Mouse (Mus musculus) activated CD4-positive, CD25-positive, alpha-beta regulatory T cell, adult 4 months (primary cell): ENCODE data around the gene Abcb9. TPM values are rescaled to one million over a fixed set of nuclear protein-coding genes. Genes with fewer than 3 reads are reported as not detected.
"Not testable (repeated sequence)": the region's sequence is repeated elsewhere in the genome, so short reads cannot be mapped to it uniquely, and the experiment has no call there.

Experiments
- ATAC-seq: one replicate; pipeline ENCODE4 v1.8.0; 2017
- polyA plus RNA-seq, 2 experiments: library from polyadenylated mRNA; unstranded; fragments of 100-300 nt; shearing (Covaris generic); gene quantifications; one replicate each; pipeline ENCODE4 v1.2.1; 2017

Abcb9 gene
- polyA plus RNA-seq, 2 experiments from 2014 or later: 12.0 to 23.4 TPM

DNA sequence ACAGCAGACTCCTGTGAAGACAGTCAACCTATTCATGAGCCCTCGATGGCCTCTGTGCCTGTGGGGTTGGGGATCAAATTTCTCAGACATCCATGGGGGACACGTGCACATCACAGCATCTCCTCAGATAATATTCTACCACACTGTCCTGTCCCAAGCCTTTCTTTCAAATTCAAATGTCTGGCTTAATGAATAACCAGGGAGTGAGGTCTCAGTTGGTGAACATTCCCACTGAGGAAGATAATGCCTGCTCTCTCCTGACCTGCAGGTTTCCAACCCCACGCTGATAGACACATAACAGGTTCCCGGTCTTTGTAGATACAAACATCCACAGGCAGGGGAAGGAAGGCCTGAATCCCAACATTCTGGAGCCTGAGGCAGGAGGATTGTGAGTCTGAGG lies 38.6 kb downstream of the Abcb9 start:
- no peak for ATAC-seq

DNA sequence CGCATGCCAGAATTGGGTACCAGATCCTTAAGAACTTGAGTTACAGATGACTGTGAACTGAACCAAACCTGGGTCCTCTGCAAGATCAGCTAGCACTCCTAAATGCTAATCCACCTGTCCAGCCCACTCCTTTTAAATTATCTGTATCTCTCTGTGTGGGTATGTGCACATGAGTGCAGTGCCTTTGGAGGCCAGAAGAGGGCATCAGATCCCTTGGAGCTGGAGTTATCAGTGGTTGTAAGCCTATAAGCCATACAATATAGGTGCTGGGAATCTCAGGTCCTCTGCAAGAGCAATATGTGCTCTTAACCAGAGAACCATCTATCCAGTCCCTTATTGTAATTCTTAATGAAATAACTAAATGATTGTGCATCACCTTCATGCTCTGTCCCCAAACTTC lies 39.4 kb downstream of the Abcb9 start:
- no peak for ATAC-seq

DNA sequence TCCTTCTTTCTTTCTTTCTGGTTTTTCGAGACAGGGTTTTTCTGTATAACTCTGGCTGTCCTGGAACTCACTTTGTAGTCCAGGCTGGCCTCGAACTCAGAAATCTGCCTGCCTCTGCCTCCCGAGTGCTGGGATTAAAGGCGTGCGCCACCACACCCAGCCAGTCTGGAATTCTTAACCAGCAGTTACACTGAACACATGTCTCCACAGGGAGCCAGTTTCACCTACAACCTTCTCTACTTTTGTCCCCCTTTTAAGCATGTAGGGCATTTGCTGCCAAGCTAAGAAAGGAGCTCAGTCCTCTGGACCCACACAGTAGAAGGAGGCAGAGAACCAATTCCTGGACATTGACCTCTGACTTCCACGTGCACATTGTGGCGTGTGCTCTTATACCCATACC lies 43.0 kb downstream of the Abcb9 start:
- not testable (repeated sequence) for ATAC-seq

DNA sequence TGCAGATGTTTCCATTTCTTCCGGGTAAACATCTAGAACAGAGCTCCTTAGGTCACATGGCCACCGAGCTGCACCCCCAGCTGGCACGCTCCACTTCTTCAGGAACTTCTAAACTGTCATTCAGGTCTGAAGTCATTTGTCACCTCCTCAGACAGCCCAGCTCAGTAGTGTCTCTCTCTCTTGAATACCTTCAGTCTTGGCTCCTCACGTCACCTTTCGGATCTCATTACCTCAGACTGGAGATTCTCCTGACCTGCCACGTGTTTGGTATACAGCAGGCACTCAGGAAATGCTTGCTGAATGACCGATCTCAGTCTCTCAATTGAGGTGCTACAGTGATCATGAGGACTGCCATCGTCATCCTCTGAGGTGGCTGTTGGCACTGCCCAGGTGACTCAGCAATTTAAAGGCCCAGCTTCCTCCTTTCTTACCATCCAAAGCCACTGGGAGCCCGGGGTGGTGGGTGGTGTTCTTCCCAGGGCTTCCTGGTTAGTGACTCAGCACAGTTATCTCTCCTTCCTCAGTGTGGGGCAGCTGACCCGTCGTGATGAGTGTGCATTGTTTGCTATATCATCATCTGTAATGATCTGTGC lies 43.6 kb downstream of the Abcb9 start:
- no peak for ATAC-seq

DNA sequence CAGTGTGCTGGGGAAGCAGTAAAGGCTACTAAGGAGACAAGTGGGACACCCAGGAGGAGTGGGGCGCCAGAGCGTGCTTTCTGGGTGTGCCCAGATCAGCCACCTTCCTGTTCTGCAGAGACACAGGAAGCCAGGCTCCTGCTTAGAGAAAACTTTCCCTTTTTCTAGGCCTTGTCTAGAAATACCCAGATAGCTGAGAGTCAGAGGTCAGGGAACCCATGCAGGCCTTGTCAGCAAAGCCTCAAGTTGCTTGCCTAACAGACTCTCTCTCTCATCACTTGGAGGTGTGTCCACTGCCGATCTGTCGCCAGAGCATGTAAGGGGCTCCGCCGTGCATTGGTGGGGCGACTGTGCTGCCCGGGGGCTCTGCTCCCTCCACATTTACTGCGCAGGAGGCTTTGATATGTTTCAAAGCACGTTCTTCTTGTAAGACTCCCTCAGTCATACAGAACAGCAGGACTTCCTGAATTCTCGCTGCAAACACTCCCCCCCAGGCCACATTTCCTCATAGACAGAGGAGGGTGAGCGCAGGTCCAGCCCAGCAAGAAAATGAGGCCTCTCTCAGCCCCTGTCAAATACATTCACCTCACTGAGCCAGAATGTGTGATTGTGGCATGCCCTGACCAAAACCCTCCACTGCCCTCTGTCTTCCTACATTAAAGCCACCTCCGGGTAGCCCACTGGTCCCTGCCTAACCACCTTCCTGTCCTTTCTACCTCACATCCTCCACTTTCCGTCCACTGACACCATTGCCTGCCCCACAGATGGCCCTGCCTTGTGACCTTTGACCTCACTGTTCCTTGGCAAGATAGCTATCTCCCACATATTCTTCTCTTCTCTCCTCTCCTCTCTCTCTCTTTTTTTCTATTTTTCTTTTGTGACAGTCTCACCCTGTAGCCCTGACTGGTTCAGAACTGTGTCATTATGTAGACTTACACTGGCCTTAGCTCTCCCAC lies 45.2 kb downstream of the Abcb9 start:
- peak; percentile 86 for ATAC-seq

DNA sequence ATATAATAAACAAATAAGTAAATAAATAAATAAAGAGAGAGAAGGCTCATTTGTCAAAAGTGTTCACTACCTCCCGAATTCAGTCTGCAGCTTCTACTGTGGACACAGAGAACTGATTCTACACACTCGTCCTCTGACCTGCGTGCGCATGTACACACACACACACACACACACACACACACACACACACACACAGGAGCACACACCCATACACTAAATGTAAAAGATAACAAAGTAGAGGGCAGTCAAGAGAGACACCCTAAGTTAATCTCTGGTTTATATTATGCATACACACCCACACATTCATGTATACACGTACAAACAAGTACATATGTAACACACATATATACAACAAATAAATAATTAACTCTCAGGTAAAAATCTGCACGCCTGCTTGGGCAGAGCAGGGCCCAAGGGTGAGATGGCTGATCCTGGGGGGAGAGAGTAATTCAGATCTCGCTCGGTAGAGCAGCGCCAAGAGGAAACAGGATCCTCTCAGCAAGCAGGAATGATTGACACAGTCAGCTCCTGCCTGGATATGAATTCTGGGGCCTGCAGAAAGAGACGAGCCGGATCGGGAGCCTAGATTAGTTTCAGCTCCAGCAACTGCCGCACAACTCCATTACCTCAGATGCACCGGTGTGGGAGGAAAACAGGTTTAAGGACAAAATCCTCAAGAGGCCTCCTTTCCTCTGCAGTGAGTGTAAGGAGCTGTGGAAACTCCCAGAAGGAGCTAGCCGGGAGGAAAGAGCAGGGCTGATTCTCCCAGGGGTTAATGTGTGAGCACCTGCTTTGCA lies 46.2 kb downstream of the Abcb9 start:
- no peak for ATAC-seq

DNA sequence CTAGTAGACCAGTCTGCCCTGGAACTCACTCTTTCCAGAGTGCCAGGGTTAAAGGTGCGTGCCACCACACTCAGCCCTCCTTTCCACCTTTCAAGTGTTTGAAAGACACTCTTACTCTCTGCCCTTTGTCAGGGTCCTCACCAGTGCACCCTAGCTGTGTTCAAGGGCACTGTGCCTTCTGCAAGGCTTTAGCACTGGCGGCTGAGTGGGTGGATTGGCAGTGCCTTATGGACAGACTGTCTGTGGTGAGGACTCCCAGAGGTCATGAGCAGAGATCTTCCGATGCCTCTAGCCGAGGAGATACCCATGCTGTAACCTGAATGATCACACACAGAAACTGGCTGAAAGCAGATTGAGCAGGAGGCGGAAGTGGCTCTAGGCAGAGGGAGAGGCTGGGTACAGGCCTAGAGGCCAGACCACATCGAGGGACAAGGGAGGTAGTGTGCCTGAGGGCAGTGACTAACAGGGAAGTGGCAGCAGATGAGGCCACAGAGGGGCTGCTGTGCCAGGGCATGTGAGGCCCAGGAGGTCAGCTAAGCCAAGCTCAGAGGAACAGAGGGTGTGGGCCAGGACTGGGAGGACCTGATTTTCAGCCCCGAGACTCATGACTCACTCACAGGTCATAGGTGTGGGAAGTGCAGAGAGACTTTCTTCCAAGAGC lies 48.7 kb downstream of the Abcb9 start:
- no peak for ATAC-seq

DNA sequence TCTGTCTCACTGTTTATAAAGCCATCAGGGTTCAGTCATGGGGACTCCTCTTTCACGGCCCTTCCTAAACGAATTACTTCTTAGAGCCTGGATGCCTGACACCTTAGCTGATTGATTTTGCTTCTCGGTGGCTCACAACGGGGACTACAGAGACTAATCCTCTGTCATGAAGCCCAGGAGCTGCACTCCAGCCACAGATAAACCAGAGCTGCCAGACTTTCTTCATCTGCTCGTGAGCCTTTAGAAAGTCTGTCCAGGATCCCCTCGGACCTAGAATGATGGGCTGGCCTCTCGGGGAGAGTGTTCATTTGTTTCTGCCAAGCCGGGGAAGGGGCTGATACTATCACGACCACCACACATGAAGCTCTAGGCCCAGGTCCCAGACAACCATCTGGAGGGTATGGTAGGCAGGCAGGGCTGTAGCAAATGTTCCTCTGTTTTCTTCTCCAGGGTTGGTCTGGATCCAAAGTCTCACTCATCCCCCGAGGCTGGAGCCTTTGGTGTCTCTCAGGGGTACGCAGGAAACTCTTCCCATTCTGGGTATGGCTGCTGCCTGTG lies 50.1 kb downstream of the Abcb9 start:
- no peak for ATAC-seq

DNA sequence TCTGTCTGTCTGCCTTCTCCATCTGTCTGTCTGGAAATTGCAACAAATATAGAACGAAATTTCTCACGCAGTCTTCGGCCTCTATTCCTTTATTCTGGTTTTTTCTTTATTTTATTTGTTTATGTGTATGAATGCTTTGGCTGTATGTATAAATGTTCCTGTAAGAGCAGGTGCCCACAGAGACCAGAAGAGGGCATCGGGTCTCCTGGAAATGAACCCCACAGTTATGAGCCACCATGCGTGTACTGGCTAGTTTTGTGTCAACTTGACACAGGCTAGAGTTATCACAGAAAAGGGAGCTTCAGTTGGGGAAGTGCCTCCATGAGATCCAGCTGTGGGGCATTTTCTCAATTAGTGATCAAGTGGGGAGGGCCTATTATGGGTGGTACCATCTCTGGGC lies 51.6 kb downstream of the Abcb9 start:
- no peak for ATAC-seq

DNA sequence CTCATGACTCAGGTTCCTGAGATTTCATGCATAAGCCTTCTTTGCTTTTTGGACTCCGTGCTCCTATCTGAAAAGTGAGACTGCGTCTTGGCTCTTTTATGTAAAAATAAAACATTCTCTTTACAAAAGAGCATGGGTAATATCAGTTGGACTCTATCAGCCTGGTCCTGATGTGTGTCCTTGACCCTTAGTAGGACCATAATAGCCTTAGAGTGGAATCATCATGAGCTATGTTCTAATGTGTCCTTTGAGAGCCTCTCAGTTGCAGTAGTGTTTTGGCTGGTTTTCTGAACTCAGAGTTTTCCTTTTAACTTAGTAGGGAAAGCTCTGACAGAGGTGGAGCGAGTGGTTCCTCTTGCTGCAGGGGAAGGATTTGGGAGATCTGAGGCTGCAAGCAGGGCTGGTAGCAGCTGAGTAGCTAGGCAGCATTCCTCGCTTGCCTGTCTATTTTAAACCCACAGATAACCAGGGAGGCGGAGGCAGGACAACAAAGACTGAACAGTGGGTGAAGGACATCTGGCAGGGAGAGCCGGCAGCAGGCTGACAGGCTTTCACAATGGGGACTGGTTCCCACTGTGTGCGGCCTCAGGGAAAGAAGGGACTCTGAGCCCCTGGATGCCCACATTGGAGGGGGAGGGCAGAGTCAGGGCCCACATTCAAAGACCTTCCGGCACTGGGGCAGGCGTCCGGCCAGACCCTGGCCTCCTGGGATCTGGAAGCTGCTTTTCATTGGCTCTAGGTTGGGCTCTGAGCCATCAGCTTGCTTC lies 52.2 kb downstream of the Abcb9 start:
- ATAC-seq: no peak

DNA sequence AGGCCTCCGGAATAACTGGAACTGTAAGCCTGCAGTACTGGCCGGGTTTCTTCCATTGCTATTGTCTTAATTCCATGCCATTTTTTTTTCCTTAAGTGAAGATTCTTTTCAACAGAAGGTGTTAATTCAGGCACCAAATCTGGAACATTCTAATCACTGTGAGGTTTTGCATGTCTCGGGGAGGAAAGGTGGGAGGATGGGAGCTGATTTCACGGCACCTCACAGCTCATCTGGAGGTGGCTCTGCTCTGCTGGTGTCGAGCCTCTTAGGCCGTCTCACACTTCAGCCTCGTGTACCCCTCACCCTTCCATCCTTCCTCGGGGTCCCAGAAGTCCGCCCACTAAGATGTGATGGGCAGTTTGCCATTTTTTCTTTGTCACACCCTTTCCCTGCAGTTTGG lies 54.5 kb downstream of the Abcb9 start:
- ATAC-seq: no peak

DNA sequence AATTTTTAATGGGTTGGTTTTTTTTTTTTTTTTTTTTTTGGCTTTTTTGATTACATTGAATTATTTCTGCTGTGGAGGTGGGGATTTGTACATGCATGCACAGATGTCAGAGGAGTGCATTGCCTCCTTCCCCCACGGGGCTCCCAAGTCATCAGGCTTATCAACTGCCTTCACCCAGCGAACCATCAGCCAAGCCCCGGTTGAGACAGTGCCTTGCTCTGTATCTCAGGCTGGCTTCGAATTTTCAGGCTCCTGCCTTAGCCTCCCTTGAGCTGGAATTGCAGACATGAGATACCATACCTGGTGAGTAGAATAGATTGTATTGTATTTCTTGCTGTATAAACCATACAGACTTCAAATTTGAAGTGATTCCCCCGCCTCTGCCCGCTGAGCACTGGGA lies 56.0 kb downstream of the Abcb9 start:
- ATAC-seq: no peak

DNA sequence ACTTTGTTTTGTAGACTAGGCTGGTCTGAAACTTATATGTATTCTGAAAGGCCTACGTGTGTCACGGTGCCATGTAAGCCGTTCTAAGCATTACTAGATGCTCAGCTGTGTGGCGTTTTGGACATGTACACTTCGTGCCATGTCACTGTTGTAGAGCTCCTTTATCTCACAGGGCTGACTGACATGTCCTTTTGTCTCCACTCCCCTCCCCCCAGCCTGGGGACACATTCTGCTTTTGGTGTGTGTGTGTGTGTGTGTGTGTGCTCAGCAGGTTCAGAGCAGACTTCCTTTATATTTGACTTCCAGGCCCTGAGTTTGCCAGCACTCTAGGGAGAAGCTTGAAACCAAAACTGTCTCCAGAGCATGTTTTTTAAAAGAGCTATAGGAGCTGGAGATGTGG lies 58.8 kb downstream of the Abcb9 start:
- ATAC-seq: no peak

DNA sequence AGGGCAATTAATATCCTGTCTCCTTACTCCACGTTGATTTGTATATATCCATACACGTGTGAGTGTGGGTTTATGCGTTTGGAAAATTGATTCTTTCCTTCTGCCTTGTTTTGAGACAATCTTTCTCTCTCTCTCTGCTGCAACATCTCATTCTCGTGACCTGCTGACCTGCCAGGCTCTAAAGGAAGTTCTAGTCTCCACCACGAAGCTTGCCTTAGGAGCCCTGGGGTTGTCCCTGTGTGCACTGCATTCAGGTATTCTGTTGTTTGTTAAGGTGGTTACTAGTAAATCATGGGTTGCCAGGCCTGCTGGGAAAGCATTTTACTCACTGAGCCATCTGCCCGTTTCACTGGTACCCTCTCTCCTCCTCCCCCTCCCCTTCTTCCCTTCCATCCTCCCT lies 59.3 kb downstream of the Abcb9 start:
- peak; percentile 28 for ATAC-seq

DNA sequence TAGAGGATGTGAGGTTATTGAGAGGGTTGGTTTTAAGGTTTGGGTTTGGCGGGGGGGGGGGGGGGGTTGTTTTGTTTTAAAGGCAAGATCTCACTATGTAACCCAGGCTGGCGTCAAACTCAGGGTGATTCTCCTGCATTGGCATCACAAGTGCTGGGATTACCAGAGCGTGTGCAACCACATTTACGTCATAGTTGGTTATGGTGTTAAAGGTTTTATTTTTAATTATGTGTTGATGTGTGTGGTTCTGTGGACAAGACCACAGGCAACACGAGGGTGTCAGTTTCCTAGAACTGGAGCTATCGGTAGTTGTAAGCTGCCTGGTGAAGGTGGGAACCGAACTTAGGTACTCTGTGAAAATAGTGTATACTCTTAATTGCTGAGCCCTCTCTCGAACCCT lies 59.8 kb downstream of the Abcb9 start:
- peak; percentile 52 for ATAC-seq

DNA sequence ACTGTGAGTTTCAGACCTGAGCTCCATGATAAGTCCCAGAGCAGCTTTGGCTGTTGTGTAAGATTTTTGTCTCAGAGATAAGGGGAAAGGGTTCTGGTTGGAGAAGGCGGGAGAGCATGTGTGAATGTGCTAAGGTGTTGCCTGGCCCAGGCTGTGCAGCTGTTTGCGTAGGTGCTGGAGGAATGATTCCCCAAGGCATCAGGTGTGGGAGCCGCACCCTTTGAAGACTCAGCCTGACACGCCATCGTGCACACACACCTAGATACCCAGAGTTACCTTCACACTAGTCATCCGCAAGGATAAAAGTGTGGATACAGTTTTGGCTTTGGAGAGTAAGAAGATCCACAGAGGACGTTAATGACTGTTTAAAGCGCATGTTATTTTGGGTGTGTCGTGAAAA lies 60.2 kb downstream of the Abcb9 start:
- ATAC-seq: no peak

DNA sequence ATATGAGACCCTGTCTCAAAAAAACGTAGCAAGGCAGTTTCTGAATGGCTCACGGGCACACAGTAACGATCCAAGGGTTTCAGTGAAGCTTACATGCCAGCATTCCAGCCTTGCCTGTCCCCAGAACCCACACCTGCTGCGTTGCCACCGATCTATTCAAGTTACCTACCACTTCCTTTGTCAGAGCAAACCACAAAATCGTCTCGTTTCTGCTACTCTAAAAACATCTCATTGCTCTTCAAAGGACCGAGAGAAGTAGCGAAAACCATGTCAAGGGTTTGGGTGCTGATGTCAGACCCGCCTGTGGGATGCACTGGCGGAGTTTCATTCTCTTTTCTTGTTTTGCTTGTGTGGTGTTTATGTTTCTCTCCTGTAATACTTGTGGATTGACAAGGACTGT lies 61.1 kb downstream of the Abcb9 start:
- peak; percentile 66 for ATAC-seq

DNA sequence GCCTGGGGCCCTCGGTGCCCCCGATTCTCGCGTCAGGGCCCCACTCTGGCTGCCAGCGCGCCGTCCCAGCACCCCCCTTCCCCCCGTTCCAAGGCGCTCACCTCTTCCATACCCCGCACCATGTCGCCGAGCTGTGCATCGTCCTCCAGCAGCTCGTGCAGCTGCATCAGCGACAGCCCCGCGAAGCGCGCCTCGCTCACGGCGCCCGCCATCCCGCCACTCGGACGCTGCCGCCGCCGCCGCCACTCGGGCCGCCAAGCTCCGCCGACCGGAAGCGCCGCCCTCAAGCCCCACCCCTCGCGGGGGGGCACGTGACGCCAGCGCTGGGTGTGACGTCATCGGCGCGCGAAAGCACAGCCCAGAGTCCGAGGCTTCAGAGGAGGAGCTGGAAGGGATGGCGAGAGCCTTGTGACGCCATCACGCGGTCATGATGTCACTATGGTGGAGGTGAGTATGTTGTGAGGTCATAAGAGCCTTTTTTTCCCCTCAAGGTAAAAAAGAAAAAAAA lies 63.5 kb downstream of the Abcb9 start, which contains the start of gene Vps37b:
Gene Vps37b (minus strand): TSS at position 270 of the 508 bp plus-strand sequence.
- peak; percentile 32 for ATAC-seq

DNA sequence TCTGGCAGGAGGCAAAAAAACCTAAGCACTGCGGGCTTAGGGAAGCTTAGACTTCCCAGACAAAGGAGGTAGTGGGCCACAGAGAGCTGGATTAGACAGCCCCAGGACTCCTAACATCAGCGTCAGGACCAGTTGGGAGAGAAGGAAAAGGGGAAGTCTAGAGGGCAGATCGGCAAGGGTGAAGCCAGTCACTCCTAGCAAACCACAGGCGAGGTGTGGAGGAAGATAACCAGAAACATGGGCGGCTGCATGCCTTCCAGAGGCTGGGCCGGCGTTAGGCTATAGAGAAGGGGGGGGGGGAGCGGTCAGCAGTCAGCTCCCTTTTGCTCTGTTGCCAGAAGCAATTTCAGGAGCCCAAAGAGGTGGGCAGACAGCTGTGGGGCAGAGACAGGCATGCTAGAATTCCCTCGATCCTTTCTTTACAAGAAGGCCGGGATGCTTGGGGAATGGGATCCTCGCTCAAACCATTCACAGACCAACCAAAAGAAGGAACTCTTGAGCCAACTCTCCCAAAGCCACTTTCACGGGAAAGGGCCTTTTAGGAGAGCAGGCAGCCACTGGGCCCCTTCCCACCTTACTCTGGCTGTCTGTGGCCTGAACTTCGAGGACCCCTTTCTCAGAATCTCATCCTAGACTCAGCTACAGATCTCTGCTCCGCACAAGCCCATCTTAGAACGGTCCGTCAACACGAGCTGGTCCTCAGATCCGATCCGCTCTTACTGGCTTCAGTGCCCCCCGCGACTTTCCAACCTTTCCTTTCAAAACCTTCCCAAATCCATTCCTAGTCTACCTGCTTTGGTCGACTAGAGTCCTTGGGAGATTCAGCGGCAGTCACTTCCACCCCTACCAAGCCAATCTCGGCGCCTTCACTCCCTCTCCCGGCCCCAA lies 64.3 kb downstream of the Abcb9 start:
- no peak for ATAC-seq

DNA sequence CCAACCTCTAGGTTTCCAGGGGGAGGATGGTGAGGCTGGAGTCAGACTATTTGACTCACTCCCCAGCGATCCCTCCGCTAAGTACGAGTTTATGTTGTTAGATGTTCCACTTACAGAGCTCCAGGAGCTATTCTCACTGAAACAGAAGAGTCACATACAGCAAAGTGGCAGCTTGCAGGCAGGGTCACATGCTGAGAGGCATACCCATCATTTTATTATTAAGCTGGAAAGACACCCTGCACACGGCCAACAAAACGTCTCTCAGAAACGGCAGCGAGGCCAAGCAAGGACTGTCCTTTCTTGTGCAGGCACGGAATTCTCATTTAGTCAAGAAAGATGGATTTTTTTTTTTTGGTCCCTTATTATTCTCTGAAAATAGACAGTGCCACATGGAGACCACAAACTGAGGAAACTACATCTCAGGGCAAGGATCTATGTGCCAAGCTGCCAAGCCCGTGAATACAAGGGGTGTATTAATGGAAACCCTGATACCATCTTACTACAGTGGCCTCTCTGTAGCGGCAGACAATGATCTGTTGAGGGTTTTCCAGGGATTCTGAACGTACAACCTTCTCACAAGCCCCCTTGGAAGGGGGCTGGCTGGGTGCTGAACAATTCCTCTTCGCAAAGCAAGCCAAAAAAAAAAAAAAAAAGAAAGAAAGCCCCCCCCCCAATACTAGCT lies 65.1 kb downstream of the Abcb9 start:
- no peak for ATAC-seq
